Mouse (Mus musculus) thymus, postnatal 36 days (tissue): ENCODE results near the gene Rtp3.

Source experiments
- DNase-seq, 2 experiments: peaks; one replicate each; pipeline ENCODE4 v3.0.0; 2022; ENCODE audit warnings: mixed read lengths in 2 of 2

Rtp3 gene

DNA sequence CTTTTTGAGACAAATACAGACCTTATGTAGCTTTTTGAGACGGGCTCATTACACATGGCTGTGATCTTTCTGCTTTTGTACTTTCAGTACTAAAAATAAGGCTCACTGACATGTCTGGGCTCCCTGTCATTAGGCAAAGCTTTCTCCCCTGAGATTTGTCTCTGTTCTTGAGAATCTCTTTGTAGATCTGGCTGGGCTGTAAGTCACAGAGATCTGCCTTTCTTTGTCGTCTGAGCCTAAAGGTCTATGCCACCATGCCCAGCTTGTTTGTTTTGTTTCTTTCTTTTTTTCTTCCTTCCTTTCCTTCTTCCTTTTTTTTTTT is 24.5 kb downstream of the Rtp3 start:
- DNase-seq = no peak

DNA sequence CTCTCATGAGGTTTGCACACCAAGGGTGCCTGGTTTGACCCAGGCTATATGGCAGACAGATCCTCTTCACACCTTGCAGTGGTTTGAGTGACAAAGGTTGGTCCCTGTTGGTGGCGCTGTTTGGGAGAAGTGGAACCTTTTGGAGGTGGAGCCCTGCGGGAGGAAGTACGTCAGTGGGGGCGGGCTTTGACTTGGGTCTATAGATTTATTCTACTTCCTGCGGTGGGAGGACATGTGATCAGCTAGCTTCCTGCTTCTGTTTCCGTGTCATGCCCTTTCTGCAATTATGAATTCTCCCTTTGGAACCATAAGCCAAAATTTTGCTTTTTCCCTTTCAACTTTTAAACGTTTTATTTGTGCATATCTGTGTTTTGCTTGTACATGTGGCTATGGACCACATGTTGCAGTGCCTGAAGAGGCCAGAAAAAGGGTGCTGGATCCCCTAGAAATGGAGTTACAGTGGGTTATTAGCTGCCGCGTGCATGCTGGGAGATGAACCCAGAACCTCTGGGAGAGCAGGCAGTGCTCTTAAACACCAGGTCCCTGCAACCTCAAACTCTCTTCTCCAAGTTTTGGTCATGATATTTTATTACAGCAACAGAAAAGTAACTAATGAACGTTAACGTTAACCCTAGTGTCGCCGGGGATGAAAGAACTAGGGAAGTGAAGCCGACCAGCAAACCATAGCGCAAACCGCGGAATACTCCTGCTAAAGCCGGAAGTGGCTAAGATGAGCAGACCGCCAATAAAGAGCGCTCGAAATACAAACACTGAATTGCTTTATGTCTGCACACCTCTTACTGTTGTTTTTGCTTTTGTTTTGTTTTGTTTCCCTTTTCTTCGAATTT is 25.1 kb downstream of the Rtp3 start:
- peak; percentile 26 to 33 for DNase-seq

DNA sequence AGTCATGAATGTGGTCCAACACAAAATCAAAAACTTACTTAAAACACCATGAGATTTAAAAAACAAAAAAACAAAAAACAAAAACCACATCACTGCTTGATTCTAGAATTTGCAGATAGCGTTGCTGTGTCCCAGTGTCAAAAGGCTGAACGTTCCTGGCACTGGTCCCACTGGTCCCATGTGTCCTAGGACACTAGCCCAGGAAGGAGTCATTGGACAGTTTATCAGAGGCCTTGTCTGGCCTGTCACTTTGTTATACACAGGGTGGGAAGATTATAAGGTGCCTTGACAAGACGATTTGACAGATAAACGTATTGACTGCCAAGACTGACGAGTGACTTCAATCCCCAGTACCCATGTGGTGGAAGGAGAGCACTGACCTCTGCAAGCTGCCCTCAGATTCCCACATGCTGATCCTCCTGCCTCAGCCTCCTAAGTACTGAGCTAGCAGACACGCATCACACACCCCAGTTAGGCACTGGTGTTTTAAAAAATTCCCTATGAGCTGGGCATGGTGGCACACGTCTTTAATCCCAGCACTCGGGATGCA is 26.7 kb downstream of the Rtp3 start:
- DNase-seq = no peak

DNA sequence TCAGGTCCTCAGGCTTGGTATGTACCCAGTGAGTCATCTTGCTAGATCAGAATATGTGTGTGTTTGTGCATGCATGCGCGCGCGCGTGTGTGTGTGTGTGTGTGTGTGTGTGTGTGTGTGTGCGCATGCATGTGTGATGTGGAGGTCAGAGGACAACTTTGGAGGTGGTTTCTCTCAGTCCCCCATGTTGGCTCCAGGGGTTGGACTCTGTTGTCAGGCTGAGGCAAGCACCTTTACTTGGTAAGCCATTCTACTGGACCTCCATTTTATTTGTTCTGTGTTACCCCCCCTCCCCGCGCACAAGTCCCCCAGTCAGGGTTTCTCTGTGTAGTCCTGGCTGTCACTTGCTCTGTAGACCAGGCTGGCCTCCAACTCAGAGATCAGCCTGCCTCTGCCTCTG is 29.0 kb downstream of the Rtp3 start:
- no peak for DNase-seq

DNA sequence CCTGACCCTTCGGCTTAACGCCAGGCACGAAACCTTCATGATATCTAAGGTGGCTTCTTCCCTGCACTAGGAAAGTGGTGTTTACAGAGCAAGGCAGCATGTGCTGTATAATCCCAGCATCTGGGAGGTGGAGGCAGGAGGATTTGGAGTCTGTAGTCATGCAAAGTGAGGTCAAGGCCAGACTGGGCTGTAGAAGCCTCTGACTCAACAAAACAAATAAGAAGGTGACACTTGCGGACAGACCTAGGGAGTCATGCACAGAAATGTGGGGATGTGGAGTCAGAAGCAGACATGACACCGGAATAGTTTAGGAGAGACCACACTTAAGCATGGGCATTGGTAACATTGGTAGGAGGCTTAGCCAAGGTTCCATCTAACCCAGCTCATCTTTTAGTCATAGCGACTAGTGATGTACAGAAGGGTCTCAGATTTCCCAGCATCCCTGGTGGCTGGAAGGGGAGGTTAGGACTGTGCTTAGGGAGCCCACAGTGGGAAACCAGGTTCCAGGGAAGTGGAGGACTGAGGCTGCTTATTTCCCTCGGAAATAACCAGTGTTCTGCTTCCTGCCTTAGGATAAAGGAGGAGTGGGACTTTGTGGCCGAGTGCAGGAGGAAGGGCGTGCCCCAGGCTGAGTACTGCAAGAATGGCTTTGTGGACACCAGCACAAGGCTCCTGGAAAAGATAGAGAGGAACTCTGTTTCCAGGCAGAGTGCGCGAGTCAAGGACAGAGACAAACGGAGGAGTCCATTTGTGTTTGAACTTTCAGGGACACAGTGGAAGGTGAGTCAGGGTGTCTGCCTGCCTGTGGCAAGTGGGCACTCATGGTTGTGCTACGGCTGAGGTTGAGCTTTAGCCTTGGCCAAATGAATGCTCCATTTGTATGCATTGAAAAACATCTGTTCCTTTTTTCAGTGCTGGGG is 29.9 kb downstream of the Rtp3 start:
- DNase-seq = no peak

DNA sequence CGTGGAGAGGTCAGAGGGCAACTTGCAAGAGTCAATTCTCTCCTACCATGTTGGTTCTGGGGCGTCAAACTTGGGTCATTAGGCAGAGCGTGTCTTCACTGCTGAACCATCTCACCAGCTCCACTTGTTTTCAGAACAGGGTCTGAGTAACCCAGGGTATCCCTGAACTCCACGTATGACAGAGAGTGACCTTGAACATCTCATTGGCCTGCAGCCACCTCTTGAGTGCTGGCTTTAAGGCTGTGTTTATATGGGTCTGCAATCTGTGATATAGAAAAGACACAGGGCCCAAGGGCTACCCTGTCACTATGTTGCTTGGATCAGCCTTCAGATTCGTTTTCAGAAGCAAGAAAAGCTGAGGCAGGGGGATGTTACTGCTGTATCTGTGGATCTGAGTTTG is 30.7 kb downstream of the Rtp3 start:
- DNase-seq = no peak

DNA sequence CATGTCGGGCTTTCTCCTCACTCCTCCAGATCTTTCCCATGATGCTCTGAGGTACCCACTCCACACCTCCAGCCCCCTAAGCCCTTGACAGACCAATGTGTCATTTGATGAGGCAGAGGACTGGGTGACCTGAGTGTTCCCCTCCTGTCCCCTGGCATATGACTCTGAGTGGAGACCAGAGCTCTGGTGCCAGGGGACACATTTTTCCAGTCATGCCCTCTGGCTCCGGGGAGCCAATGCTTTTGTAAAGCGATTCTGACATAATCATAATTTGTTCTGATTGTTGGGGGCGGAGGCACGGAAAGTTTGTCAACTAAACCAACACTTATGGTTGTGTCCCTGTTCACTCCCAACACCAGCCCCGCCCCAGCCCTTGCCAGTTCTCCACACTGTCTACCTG is 34.4 kb downstream of the Rtp3 start:
- no peak for DNase-seq

DNA sequence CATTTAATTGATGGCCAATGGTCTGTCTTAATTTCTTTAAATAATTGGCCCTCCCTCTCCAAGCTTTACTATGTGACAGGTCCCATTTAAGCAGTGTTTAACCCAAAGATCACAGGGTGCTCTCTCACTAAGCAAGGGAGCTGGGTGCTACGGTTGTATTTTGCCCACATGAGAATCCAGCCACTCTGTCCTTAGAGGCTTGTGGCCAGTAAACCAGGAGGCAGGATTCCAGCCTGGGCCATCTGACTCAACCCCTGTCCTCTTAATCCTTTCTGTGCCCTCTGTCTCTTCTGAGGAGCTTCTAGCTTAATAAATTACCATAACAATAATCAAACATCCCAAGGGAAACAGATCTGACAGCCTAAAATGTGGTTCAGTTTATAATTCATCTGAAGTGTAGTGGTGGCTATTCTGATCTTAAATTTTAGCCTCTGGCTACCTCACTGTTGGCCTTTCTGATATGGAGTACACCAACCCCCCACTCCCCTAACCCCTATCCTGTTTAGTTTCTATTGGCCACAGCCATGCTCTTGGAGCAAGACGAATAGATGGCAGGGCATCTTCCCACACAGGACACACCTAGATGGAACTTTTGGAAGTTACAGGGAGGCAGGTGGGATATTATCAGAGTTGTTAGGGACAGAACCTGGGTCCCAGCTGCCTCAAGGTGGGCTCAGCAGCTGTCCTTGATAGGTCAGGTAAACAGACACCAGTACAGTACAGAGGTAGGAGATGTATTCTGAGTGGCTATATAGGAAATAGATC is 35.5 kb downstream of the Rtp3 start:
- no peak for DNase-seq

DNA sequence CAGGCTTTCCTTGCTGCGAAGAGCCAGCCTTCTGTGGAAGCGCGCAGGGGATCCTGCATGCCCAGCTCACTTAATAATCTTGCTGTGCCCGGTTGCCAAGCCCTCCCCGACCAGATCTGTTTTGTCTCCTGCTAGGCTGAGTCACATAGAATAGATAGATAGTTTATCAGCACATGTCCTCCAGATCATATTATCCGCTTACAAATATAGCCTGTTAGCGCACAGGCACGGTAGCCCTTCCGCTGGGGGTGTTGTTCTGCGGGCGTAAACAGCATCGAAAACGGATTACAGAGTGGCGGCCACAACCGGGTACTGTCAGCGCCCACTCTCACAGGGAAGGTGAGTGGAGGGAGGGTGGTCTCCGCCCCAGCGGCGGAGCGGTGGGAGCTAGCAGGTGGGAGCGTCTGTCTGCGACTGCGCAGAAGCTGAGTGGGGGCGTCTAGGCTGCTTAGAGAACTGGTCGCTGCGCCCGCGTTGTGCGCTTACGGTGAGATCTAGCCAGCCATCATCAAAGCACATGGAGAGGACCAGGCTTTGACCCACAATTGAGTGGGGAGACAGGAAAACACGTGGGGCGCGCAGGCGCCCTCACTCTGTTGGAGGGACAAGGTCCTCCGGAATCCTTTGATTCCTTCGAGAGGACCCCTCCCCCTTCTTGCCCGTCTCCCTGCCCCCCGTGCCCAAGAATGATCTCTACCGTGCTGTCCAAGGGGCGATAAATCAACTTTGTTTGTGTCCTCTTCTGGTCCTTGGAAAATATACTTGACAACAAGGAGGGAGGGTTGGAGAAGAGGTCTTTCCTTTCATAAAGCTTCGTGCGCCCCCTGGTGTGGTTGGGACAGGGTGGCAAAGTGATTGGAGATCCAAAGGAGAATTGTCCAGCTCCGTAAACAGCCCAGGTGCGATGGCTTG is 36.6 kb downstream of the Rtp3 start:
- peak; percentile 75 to 80 for DNase-seq

DNA sequence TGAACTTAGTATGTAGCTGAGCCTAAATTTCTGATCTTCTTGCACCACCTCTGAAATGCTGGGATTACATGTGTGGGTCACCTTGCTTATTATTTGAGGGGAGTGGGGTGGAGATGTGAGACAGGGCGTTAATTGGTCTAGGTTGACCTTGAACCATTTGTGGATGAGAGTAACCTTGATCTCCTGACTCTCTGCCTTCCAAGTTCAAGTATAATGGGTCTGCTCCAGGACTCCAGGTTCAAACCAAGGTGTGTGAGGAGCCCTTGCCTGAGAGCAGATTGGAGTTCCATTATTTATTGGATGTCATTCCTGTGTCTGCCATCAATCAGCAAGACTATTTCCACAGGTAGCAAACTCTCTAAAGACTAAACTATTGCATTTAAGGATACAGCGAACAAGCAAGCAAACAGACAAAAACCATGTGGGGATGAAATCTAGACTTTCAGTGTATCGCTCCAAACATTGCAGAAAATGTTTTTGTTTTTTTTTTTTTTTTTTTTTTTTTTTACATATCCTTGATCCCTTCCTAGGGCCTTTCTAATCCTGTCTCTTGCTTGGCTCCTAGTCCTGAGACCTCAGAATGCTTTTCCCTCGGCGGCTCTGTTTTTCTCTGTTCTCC is 37.3 kb downstream of the Rtp3 start:
- no peak for DNase-seq

DNA sequence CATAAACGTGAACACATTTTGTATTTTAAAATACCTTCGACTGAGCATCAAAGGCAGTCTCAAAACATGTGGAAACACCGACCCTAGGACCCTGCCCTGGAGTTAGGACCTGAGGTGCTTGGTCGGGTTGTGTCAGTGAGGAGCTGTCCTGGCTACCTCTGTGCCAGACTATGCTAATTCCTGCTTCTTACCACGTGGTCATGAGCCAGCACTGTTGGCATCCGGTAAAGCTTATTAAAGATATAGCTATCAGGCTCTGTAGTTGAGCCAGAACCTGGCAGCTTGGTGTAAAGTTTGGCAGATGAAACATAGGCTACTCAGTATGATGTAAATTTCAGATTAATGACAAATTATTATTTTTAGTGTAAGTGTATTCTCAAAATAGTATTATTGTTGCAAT is 38.0 kb downstream of the Rtp3 start:
- no peak for DNase-seq

DNA sequence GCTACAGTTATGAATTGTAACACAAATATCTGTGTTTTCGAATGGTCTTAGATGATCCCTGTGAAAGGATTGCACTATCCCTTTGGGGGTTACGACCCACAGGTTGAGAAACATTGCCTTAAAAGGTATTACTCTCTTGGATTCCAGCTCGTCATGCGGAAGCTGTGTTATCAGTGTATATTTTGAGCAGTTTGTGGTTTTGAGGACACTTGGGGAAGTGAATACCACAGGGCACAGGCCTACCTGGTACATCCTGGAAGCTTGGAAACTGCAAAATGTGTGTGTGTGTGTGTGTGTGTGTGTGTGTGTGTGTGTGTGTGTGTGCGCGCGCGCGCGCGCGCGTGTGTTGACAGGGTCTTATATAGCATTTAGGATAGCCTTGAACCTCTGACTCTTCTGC is 38.5 kb downstream of the Rtp3 start:
- no peak for DNase-seq

DNA sequence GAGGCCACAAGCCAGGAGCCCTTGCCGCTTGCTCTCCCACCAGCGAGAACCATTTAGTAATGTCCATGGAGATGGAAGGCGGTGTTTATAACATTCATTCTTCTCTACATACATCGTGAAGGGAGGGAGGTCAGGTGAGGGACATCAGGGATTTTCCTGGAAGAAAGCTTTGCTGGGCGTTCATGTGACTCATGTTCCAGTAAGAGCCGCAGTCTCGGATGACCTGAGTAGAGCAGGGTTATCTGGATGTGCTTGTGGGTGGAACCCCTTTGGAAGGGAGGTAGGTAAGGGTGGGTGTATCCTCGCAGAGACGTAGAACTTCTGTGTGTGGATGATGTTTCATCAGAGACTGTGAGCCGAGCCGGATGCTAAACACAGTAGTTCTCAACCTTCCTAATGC is 39.0 kb downstream of the Rtp3 start, which contains the start of gene Lrrc2:
Gene Lrrc2 (plus strand): TSS at position 149 of the 400 bp plus-strand sequence.
- DNase-seq = no peak

DNA sequence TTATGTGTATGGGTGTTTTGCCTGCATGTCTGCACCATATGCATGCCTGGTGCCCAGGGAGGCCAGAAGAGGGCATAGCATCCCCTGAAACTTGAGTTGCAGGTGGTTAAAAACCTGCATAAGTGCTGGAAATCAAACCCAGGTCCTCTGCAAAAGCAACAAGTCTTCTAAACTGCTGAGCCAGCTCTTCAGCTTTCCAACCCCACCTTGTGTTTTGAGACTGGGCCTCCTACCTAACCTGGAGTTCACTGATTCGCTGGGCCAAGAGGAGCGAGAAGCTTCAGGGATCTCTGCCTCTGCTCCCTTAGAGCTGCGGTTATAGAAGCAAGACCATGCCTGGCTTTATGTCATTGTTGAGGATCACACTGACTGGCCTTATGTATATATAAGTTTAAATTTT is 40.3 kb downstream of the Rtp3 start:
- DNase-seq = no peak

DNA sequence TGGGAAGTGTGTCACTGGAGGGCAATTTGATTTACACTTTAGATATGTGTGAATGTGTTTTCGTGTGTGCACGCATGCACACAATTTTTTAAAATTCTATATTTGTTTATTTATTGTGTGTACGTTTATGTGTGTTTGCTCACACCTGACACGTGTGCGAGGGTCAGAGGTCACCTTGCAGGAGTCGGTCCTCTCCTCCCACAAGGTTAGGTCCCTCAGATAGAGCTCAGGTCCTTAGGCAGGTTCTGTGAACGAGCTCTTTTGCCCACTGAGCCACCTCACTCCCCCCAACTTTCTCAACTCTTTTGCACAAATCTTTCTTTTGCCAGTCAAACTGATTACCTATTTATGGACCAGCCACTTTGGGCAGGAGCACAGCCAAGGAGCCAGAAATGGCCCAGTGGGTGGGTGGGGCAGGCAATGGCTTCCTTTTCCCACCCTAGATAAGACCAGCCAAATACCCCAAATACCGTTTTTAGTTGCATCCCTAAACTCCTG is 41.5 kb downstream of the Rtp3 start:
- DNase-seq = no peak

DNA sequence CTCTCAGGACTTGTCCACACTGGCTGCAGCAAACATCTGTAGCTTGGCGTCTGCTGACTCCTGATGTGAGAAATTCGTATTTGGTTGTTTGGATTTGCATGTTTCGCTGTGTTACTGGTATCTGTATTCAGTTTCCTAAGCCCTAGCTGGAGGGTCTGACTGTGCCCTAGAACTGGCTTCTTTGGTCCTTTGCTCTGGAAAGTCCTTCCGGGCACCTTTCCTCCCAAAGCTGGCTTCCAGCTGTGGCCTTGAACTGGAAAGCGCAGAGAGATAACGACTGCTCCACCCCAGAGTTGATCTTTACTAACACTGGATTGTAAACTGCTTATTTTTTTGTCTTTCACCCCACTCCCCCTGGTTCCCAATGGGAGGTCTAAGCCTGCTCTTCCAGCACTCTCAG is 42.5 kb downstream of the Rtp3 start:
- no peak for DNase-seq

DNA sequence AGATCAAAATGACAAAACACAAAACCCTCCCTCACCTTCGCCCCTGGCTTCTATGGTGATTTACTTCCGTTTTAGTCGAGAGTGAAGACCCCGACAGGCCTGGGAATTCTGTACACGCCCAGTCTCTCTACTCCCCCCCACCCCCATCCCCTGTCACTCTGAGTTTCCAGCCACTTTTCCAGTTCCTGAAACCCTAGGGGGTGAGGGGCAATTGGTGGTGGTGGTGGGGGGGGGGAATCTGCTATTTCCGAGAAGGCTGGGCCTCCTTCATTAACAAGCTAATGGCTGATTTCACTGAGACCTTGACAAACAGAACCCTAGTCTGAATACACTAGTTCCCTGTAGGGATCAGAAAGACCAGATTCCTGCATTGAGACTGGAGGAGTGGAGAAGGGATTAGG is 43.1 kb downstream of the Rtp3 start:
- no peak for DNase-seq

DNA sequence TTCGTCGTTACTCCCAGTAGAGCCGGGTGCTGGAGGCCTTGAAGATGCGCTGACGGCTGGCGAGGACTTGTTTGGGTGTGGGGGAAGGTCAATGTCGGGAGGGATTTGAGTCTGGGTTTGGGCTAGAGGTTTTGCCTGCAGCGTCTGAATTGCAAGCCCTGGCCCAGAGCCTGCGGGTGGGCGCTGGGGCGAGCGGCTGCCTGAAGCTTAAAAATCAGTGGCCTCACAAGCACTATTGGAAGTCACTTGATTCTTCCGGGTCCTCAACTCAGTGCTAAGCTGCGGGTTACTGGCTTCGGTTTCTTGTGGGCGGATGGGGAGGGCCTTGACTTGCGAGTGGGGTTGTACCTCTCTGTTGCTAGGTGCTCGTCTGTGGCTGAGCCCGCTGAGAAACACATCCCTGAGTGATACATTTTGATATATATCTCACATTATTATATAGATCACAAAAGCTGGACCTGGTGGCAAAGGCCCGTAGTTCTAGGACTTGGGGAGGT is 43.8 kb downstream of the Rtp3 start:
- DNase-seq = peak; percentile 52 to 64

DNA sequence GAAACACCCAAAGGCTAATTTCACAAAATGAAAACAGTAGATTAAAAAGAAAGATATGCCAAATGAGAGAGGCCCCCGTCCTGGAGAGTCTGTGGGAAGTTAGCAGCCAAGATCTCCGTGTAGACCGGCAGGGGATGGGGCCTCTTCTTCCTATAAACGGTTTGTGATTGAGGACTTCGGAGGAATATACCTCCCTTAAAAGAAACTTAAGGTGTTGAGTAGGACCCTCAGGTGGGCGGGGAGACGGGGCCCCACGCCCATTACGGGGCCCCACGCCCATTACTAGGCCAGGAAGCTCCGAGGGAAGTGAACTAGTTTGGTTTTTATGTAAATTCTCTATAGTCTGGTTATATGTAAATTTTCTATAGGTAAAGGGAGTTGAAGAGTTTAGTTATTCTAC is 44.5 kb downstream of the Rtp3 start, which contains the start of gene Tdgf1:
Gene Tdgf1 (minus strand): TSS at position 233 of the 400 bp plus-strand sequence.
- DNase-seq = no peak

DNA sequence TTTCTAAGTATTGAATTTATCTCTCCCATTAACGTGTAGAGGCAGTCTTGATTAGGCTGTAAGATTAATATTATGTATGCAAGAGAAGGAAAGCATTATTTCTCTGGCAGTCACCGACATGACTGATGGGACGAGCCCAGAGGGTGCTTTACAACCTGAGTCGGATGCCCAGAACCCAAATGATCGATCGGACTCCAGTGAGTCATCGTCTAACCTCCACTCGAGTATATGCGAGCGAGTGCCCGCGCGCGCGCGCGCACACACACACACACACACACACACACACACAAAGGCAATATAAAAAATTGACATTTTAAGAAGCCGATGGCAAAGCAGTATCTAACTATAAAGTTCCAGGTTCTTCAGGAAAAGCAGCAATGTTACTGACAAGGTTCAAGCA is 45.0 kb downstream of the Rtp3 start:
- no peak for DNase-seq

DNA sequence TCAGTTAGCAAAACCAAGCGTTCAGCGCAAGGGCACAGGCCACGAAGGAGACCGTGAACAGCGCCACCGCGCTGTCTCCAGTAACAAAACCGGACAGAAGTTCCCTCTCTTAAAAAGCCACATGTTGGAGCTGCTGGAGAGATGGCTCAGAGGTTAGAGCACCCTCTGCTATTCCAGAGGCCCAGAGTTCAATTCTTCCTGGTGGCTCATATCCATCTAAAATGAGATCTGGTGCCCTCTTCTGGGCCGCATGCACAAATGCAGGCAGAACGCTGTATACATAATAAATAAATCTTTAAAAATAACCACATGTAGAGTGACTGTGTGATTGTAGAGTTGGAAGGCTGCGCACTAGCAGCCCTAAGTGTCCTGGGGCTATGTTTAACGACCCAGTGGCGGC is 46.1 kb downstream of the Rtp3 start:
- no peak for DNase-seq
